Mouse (Mus musculus) brain, embryonic 18.5 days (tissue): Measurements from ENCODE around the gene Vmn1r61.

Experiments used
- DNase-seq: peaks from one replicate; pipeline ENCODE4 v3.0.0-alpha.2; 2012; ENCODE audit warnings: low read depth, low spot score

The Vmn1r61 gene

GRCm38 (mm10) chr7:5613195-5613594 lies at the start of gene Vmn1r61:
Vmn1r61 (minus strand) TSS chr7:5613295.
- no peak for DNase-seq
